Mouse (Mus musculus) ES-E14 (cell line): ENCODE data around the gene Amhr2. TPM values are rescaled to one million over a fixed set of nuclear protein-coding genes. Genes with fewer than 3 reads are reported as not detected.
A peak's percentile ranks its signal among the peaks of the same experiment; 100 is the strongest.

ENCODE experiments used
- DNase-seq: peaks from one replicate; pipeline ENCODE4 v3.0.0-alpha.2; 2013; ENCODE audit warnings: low read depth, low spot score
- H3K27ac ChIP-seq: 2 replicates; pipeline ENCODE4 v1.5.1; 2012; ENCODE audit warnings: low read depth, mild to moderate bottlenecking, low read length, moderate library complexity, mixed read lengths; ENCODE audit not compliant: poor library complexity, insufficient read depth, severe bottlenecking
- H3K36me3 ChIP-seq: 2 replicates; pipeline ENCODE4 v1.6.1; 2012; ENCODE audit warnings: mild to moderate bottlenecking, low read length, moderate library complexity, mixed read lengths; ENCODE audit not compliant: control insufficient read depth, poor library complexity, insufficient read depth, severe bottlenecking
- H3K4me1 ChIP-seq, 2 experiments: fragments of 150-350 bp in 1 of 2; sonication (generic) in 1 of 2; 2 replicates each; pipeline ENCODE4 v1.6.1; 2012; ENCODE audit warnings: low read length in 2 of 2, mild to moderate bottlenecking in 1 of 2, mixed read lengths in 1 of 2; ENCODE audit not compliant: control insufficient read depth in 2 of 2, insufficient read depth in 2 of 2, poor library complexity in 1 of 2
- H3K4me3 ChIP-seq, 2 experiments: fragments of 150-350 bp in 1 of 2; sonication (generic) in 1 of 2; 2 replicates each; pipeline ENCODE4 v1.5.1; 2012; ENCODE audit warnings: low read length in 2 of 2, low read depth in 1 of 2, mild to moderate bottlenecking in 1 of 2, mixed read lengths in 1 of 2; ENCODE audit not compliant: insufficient read depth in 1 of 2, poor library complexity in 1 of 2, severe bottlenecking in 1 of 2
- H3K9ac ChIP-seq: 2 replicates; pipeline ENCODE4 v1.6.1; 2012; ENCODE audit warnings: low read depth, mild to moderate bottlenecking, low read length, mixed read lengths; ENCODE audit not compliant: poor library complexity, insufficient read depth, severe bottlenecking
- H3K9me3 ChIP-seq: fragments of 150-350 bp; sonication (generic); 2 replicates; pipeline ENCODE4 v1.6.1; 2012; ENCODE audit warnings: low read depth, mild to moderate bottlenecking, low read length; ENCODE audit not compliant: control insufficient read depth, insufficient read depth
- CHD2 ChIP-seq: IDR thresholded peaks from 2 replicates; pipeline ENCODE4 v1.6.1; 2014; ENCODE audit warnings: mild to moderate bottlenecking, low read depth, low read length, inconsistent platforms
- HCFC1 ChIP-seq: IDR thresholded peaks from 2 replicates; pipeline ENCODE4 v1.6.1; 2012; ENCODE audit warnings: low read length, inconsistent platforms, borderline replicate concordance; ENCODE audit not compliant: insufficient read depth
- MAFK ChIP-seq: IDR thresholded peaks from 2 replicates; pipeline ENCODE4 v1.6.1; 2014; ENCODE audit warnings: mild to moderate bottlenecking, low read depth, low read length, inconsistent platforms; ENCODE audit not compliant: insufficient read depth
- ZC3H11A ChIP-seq: IDR thresholded peaks from 2 replicates; pipeline ENCODE4 v1.6.1; 2012; ENCODE audit warnings: low read depth, mild to moderate bottlenecking, inconsistent platforms, low read length, borderline replicate concordance
- ZNF384 ChIP-seq: IDR thresholded peaks from 2 replicates; pipeline ENCODE4 v1.6.1; 2012; ENCODE audit warnings: low read depth, low read length, inconsistent platforms
- in situ Hi-C, 2 experiments: fragments of 600-800 bp; cut with MboI; formaldehyde crosslinking; loops; one replicate each; pipeline ENCODE4 v1.15.1; 2025; ENCODE audit warnings: low sequenced_read_pairs in 2 of 2, inconsistent platforms in 1 of 2; ENCODE audit not compliant: unreplicated experiment in 2 of 2
- total RNA-seq: library from RNA; depleted of rRNA; stranded (reverse); fragments of 300-350 nt; gene quantifications from 2 replicates; pipeline ENCODE4 v1.2.3, GENCODE M21; 2012

Gene Amhr2
- total RNA-seq, 1 experiment: 5.6 TPM

- Histone ChIP-seq H3K4me1 (peaks cover 4 to 16% of the 10 kb centered on the region in 2 experiments; a peak in 3 of 4 replicates), H3K36me3 (peaks cover 24% of the 10 kb centered on the region)
These were observed 35.9 kb upstream of the Amhr2 start for GRCm38 (mm10) chr15:102409286-102409685.

GRCm38 (mm10) chr15:102411077-102411476 is 34.1 kb upstream of the Amhr2 start:
- in situ Hi-C loops: no loop called here
- Histone ChIP-seq H3K4me3 (peak overlapping the region; percentile 29; a peak in 3 of 4 replicates), H3K9me3 (no peaks in the 10 kb centered on the region), H3K4me1 (peaks cover 4 to 16% of the 10 kb centered on the region in 2 experiments; a peak in 3 of 4 replicates), H3K36me3 (peaks cover 24% of the 10 kb centered on the region), H3K9ac (no peak overlapping the region; the same call in 1 of the 2 replicates), H3K27ac (no peak overlapping the region; the same call in 1 of the 2 replicates)
- no peak for TF ChIP-seq MAFK
- no peak for TF ChIP-seq ZNF384
- no peak for TF ChIP-seq CHD2
- TF ChIP-seq ZC3H11A: no peak
- TF ChIP-seq HCFC1: no peak
- no peak for DNase-seq

More at GRCm38 (mm10) chr15:102409286-102409685, 35.9 kb upstream of the Amhr2 start:
- no peak overlapping the region for H3K9ac ChIP-seq
- no peak for DNase-seq
- no peaks in the 10 kb centered on the region for H3K9me3 ChIP-seq
- 0 out of 4 replicates have a peak overlapping the region, but pooled peaks of 1 of the 2 experiments have one; percentile 0 for H3K4me3 ChIP-seq
- H3K27ac ChIP-seq: no peak overlapping the region
- in situ Hi-C loops: no loop called here
- TF ChIP-seq ZC3H11A: no peak
- TF ChIP-seq MAFK: no peak
- TF ChIP-seq CHD2: no peak
- no peak for TF ChIP-seq ZNF384
- no peak for TF ChIP-seq HCFC1

DNA sequence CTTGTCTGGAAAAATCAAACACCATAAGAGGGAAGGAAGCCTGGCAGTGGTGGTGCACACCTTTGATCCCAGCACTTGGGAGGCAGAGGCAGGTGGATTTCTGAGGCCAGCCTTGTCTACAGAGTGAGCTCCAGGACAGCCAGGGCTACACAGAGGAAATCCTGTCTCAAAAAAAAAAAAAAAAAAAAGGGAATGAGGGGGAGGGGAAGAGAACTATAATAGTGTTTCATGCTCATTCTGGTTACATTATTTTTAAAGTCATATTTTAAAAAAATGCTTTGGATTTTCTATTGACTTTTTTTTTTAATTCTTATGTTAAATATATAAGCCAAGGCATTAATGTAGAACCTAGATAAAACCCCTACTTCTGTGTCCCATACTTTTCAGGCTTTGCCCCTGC is 31.5 kb upstream of the Amhr2 start:
- Histone ChIP-seq H3K4me3 (peak overlapping the region in 1 of 2 experiments; percentile 12; a peak in 1 of 4 replicates), H3K36me3 (peaks cover 14% of the 10 kb centered on the region), H3K9me3 (no peaks in the 10 kb centered on the region), H3K4me1 (peaks cover 1 to 10% of the 10 kb centered on the region in 2 experiments; a peak in 2 of 4 replicates), H3K9ac (peak overlapping the region; percentile 32; the same call in 1 of the 2 replicates), H3K27ac (no peak overlapping the region)
- in situ Hi-C loops: no loop called here
- TF ChIP-seq HCFC1 (no peak), ZC3H11A (no peak), MAFK (no peak), CHD2 (no peak), ZNF384 (no peak)
- DNase-seq: no peak

GRCm38 (mm10) chr15:102417524-102417923 is 27.6 kb upstream of the Amhr2 start:
- no peak for TF ChIP-seq MAFK
- TF ChIP-seq CHD2: no peak
- no peak for DNase-seq
- Histone ChIP-seq H3K36me3 (peaks cover 2% of the 10 kb centered on the region; the same call in 1 of the 2 replicates), H3K9me3 (no peaks in the 10 kb centered on the region), H3K4me1 (peaks cover 0 to 6% of the 10 kb centered on the region in 2 experiments; a peak in 1 of 4 replicates), H3K4me3 (no peak overlapping the region), H3K9ac (no peak overlapping the region; the same call in 1 of the 2 replicates), H3K27ac (no peak overlapping the region)
- in situ Hi-C loops: no loop called here
